Mouse (Mus musculus) testis, adult 2 months (tissue): ENCODE results near the gene Rps6ka5. TPM values are rescaled to one million over a fixed set of nuclear protein-coding genes. Genes with fewer than 3 reads are reported as not detected.

ENCODE experiments used
- H3K27ac ChIP-seq: fragments of 200-500 bp; 2 replicates; pipeline ENCODE4 v1.5.1; 2012; ENCODE audit warnings: low read depth, low read length; ENCODE audit not compliant: control insufficient read depth, insufficient read depth
- H3K27me3 ChIP-seq: fragments of 200-500 bp; 2 replicates; pipeline ENCODE4 v1.6.1; 2012; ENCODE audit warnings: mild to moderate bottlenecking, low read length, moderate library complexity; ENCODE audit not compliant: control insufficient read depth, insufficient read depth
- H3K36me3 ChIP-seq: fragments of 200-500 bp; 2 replicates; pipeline ENCODE4 v1.6.1; 2012; ENCODE audit warnings: mild to moderate bottlenecking, low read length; ENCODE audit not compliant: control insufficient read depth, insufficient read depth
- H3K4me1 ChIP-seq: fragments of 200-500 bp; 2 replicates; pipeline ENCODE4 v1.6.1; 2012; ENCODE audit warnings: low read length; ENCODE audit not compliant: control insufficient read depth, insufficient read depth
- H3K4me3 ChIP-seq: fragments of 200-500 bp; 2 replicates; pipeline ENCODE4 v1.5.1; 2012; ENCODE audit warnings: low read depth, mild to moderate bottlenecking, low read length, moderate library complexity, mixed read lengths; ENCODE audit not compliant: control insufficient read depth
- CTCF ChIP-seq: fragments of 200-500 bp; IDR thresholded peaks from 2 replicates; pipeline ENCODE4 v1.5.1; 2012; ENCODE audit warnings: low read depth, mild to moderate bottlenecking, inconsistent platforms, low read length, moderate library complexity; ENCODE audit not compliant: control insufficient read depth, insufficient read depth, insufficient replicate concordance
- POLR2A ChIP-seq: fragments of 200-500 bp; IDR thresholded peaks from 2 replicates; pipeline ENCODE4 v1.6.1; 2012; ENCODE audit warnings: low read depth, mild to moderate bottlenecking, inconsistent platforms, low read length, moderate library complexity; ENCODE audit not compliant: control insufficient read depth
- polyA plus RNA-seq: library from polyadenylated mRNA; depleted of rRNA; stranded (reverse); fragments of >200 nt; gene quantifications from 2 replicates; pipeline ENCODE4 v1.2.3, GENCODE M21; 2012

Gene Rps6ka5
- polyA plus RNA-seq, 1 experiment: 4.1 TPM

DNA sequence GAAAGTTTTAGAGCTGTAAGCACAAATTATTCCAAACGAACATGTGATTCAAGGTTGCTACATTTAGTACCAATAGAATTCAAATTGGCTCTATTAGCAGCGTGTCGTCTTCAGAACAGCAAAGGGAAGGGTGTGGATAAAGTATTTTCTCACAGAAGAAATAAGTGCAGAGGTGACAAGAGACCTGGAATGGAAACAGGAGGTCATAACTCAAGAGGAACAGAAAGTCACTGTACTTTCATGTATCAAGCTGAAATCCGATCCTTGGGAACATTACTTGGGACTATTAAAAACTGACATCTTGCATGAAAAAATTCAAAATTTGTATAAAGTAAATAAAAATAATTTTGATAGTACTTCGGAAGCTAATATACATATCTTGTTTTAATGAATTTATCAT, 36.3 kb downstream of the Rps6ka5 start:
- no peaks in the 10 kb centered on the region for H3K4me1 ChIP-seq
- TF ChIP-seq CTCF: no peak
- TF ChIP-seq POLR2A: no peak
- no peaks in the 10 kb centered on the region for H3K36me3 ChIP-seq
- no peak overlapping the region for H3K4me3 ChIP-seq
- H3K27ac ChIP-seq: no peak overlapping the region
- H3K27me3 ChIP-seq: no peaks in the 10 kb centered on the region

DNA sequence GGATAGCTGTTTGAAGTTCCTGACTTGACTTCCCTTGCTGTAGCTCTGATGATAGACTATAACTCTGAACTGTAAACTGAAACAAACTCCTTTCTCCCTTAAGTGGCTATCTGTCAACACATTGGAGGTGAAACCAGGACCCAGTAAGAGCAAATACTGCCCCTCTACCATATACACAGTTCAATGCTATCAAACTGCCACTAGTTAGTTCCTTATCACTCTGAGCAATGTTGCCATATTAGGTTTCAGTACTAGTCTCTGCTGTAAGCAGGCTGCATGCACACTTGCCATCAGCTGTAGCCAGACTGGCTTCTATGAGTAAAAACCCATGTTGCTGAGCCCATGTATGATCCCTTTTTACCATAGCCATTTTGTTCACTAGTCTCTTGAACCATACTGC, 38.6 kb downstream of the Rps6ka5 start:
- Histone ChIP-seq H3K27me3 (no peaks in the 10 kb centered on the region), H3K27ac (no peak overlapping the region), H3K36me3 (no peaks in the 10 kb centered on the region), H3K4me1 (no peaks in the 10 kb centered on the region), H3K4me3 (no peak overlapping the region)
- TF ChIP-seq CTCF (no peak), POLR2A (no peak)

DNA sequence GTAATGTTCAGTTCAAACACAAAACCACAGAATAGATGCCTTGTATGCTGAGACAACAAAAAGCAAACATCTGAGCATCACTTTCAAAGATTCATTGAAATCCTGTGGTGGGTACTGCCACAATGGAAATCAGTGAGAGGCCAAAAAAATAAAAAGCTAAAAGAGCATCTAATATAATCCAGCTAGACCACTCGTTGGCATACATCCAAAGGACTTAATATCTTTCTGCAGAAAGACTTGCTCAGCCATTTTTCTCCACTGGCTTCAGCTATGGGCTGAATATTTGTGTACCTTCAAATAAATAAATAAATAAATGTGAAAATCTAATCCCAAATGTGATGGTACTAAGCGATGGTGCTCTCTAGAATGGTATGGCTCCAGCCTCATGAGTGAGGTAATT, 39.8 kb downstream of the Rps6ka5 start:
- Histone ChIP-seq H3K27me3 (no peaks in the 10 kb centered on the region), H3K36me3 (no peaks in the 10 kb centered on the region), H3K4me3 (no peak overlapping the region), H3K4me1 (no peaks in the 10 kb centered on the region), H3K27ac (no peak overlapping the region)
- TF ChIP-seq POLR2A: no peak
- no peak for TF ChIP-seq CTCF

DNA sequence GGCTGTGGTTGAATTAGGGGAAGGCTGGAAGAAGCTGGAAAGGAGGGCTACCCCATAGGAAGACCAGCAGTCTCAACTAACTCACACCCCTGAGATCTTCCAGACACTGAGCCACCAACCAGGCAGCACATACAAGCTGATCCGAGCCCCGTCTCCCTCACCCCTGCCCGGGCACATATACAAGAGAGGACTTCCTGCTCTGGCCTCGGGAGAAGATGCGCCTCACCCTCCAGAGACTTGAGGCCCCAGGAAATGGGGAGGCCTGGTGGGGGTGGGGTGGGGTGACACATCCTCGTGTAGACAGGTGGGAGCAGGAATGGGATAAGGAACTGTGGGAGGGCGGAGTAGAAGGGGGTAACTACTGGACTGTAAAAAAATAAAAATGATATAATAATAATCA, 45.0 kb downstream of the Rps6ka5 start:
- no peaks in the 10 kb centered on the region for H3K36me3 ChIP-seq
- no peaks in the 10 kb centered on the region for H3K27me3 ChIP-seq
- no peak overlapping the region for H3K4me3 ChIP-seq
- H3K27ac ChIP-seq: no peak overlapping the region
- TF ChIP-seq CTCF (no peak), POLR2A (no peak)
- H3K4me1 ChIP-seq: peaks cover 3% of the 10 kb centered on the region

DNA sequence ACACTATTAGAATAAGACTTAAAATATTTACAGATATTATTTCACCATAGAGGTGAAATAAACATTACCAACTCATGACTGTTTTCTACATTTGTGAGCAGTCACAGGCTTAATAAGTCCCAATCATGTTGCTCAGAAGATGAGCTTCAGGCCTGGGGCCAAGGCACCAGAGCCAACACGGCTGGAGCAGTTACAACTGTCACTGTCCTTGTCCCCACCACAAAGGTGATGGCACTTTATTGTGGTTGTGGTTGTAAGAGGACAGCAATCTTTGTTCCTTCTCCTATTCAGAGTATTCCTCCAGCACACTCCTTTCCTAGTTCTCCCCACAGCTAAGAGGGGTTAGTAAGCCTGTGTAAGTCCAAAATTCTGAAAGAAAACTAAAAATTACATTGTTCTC, 45.5 kb downstream of the Rps6ka5 start:
- Histone ChIP-seq H3K27ac (no peak overlapping the region), H3K36me3 (no peaks in the 10 kb centered on the region), H3K4me1 (peaks cover 3% of the 10 kb centered on the region), H3K27me3 (no peaks in the 10 kb centered on the region), H3K4me3 (no peak overlapping the region)
- no peak for TF ChIP-seq CTCF
- no peak for TF ChIP-seq POLR2A

DNA sequence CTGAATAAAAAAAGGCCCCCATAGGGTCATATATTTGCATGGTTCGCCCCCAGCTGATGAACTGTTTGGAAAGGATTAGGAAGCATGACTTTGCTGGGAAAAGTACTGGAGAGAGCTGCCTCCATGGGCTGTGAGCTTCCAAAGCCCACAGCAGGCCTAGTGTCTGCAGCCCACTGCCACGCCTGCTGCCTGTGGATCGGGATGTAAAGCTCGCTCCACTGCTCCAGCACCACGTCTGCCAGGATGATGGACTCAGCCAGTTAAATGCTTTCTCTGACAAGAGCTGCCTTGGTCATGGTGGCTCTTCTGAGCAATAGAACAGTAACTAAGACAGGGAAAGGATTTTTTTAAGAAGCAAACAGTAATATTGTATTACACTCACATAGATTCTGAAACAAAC, 46.1 kb downstream of the Rps6ka5 start:
- peaks cover 3% of the 10 kb centered on the region for H3K4me1 ChIP-seq
- no peak overlapping the region for H3K4me3 ChIP-seq
- no peak for TF ChIP-seq CTCF
- TF ChIP-seq POLR2A: no peak
- H3K27me3 ChIP-seq: no peaks in the 10 kb centered on the region
- no peak overlapping the region for H3K27ac ChIP-seq
- no peaks in the 10 kb centered on the region for H3K36me3 ChIP-seq

DNA sequence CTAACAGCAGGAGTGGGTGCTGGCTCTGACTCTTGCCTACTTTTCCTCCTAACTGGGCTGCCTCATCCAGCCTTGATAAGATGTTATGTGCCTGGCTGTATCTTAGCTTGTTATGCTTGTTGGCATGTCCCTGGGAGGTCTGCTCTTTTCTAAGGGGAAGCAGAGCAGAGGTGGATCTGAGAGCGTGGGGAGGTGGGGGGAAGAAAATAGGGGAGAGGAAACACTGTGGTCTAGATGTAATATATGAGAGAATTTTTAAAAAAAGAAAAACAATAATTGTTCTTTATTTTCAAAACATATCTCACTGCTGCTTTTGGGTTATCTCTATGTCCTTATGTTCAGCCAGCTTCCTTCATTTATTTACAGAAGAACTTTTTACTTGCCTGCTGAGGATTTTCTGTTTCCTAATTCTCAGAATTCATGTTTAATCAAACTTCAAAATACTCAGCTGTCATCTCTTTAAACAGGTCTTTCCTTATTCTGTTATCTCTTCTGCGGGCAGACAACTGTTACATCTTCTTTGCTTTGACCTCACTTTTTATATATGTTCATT, 56.1 kb downstream of the Rps6ka5 start:
- no peak for TF ChIP-seq POLR2A
- no peak for TF ChIP-seq CTCF
- H3K4me1 ChIP-seq: no peaks in the 10 kb centered on the region
- no peaks in the 10 kb centered on the region for H3K36me3 ChIP-seq

DNA sequence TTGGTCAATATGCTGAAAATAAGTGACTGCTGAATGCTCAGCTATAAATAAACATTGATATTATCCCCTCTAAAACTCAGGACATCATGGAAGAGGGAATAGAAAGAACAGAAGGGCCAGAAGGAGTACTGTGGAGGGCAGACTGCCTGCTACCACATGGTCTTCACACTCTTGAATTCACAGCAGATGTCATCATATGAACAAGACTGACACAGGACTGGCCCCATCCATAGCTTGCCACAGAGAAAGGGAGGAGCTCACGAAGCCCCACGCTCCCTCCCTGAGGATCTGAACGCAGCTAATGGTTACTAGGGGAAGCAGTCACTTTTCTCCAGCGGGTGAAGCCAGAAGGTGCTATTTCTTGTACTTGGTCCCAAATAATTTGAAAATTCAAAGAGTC, 61.5 kb downstream of the Rps6ka5 start:
- Histone ChIP-seq H3K4me3 (no peak overlapping the region), H3K27me3 (no peaks in the 10 kb centered on the region), H3K27ac (no peak overlapping the region), H3K4me1 (no peaks in the 10 kb centered on the region), H3K36me3 (no peaks in the 10 kb centered on the region)
- TF ChIP-seq POLR2A (no peak), CTCF (no peak)

More for the DNA sequence above, 56.1 kb downstream of the Rps6ka5 start:
- no peak overlapping the region for H3K27ac ChIP-seq
- H3K27me3 ChIP-seq: no peaks in the 10 kb centered on the region
- H3K4me3 ChIP-seq: no peak overlapping the region
